In genomic region chr14:59649337-59649736, GRCm38 (mm10) we compare ENCODE assay signal across 17 mouse cellular contexts. TPM values are rescaled to one million over a fixed set of nuclear protein-coding genes. Genes with fewer than 3 reads are reported as not detected.
DNase-seq lines count a peak whose midpoint lies in the region; ATAC-seq lines count a peak whose summit lies in the region.
"Had no signal": no experiment of that assay in that cellular context is flagged by ENCODE, and none has a peak within 500 bp of the region (broad histone marks: within the 10 kb centered on the region; RNA-seq: fewer than 3 reads in every experiment).

No protein-coding gene starts in this region.

- no peaks in the 10 kb centered on the region for H3K4me1 ChIP-seq in hindbrain, embryonic 15.5 days (replicated peaks)
- no peaks in the 10 kb centered on the region; the same call in 1 of the 2 replicates for H3K4me1 ChIP-seq in hindbrain, embryonic 11.5 days (replicated peaks; ENCODE audit: control insufficient read depth, insufficient read depth, low read length)
- no peaks in the 10 kb centered on the region for H3K4me1 ChIP-seq in midbrain, embryonic 16.5 days (ENCODE audit: control insufficient read depth, insufficient read depth, low read length)
- no peaks in the 10 kb centered on the region for H3K4me1 ChIP-seq in midbrain, embryonic 15.5 days

- H3K4me3 ChIP-seq in hindbrain, embryonic 15.5 days = no peak overlapping the region
- H3K4me3 ChIP-seq in hindbrain, embryonic 11.5 days (ENCODE audit: low read depth, low read length) = no peak overlapping the region
- no peak overlapping the region for H3K4me3 ChIP-seq in midbrain, embryonic 16.5 days (ENCODE audit: low read depth, low read length)
- H3K4me3 ChIP-seq in midbrain, embryonic 15.5 days = no peak overlapping the region
- H3K4me3 ChIP-seq: limb, embryonic 15.5 days had no signal

- no peaks in the 10 kb centered on the region for H3K36me3 ChIP-seq in hindbrain, embryonic 15.5 days
- H3K36me3 ChIP-seq in hindbrain, embryonic 11.5 days (ENCODE audit: control insufficient read depth, insufficient read depth, low read length) = no peaks in the 10 kb centered on the region
- 0 out of 2 replicates have a peak, but pooled peaks cover 3% of the 10 kb centered on the region for H3K36me3 ChIP-seq in midbrain, embryonic 16.5 days (ENCODE audit: control insufficient read depth, insufficient read depth, low read length)
- no peaks in the 10 kb centered on the region for H3K36me3 ChIP-seq in midbrain, embryonic 15.5 days (replicated peaks)
- H3K36me3 ChIP-seq: limb, embryonic 15.5 days had no signal

- DNase-seq in cerebellum, postnatal 10 days = peak; percentile 36 to 58
- DNase-seq in cerebellum, adult 18-20 months = no peak
- DNase-seq in hindbrain, embryonic 11.5 days (ENCODE audit: low spot score) = no peak
- no peak for DNase-seq in frontal cortex, postnatal 14 days (ENCODE audit: low spot score in 2 of 2)
- DNase-seq: cerebellum, adult 8-10 months; gastrocnemius, postnatal 36 days; kidney, adult 9 months; kidney, postnatal 36 days; lung, postnatal 4 days; thymus, adult 18-20 months; thymus, postnatal 36 days had no signal

- no peak overlapping the region for H3K27ac ChIP-seq in hindbrain, embryonic 15.5 days (replicated peaks)
- H3K27ac ChIP-seq in hindbrain, embryonic 11.5 days (ENCODE audit: low read depth, low read length) = no peak overlapping the region
- H3K27ac ChIP-seq in midbrain, embryonic 16.5 days (ENCODE audit: low read length) = no peak overlapping the region
- no peak overlapping the region for H3K27ac ChIP-seq in midbrain, embryonic 15.5 days
- H3K27ac ChIP-seq: limb, embryonic 15.5 days; liver, embryonic 14.5 days had no signal

- 64% methylated on average over 6 of the region's 6 CpGs for whole genome bisulfite sequencing in hindbrain, embryonic 15.5 days
- 71% methylated on average over 6 of the region's 6 CpGs for WGBS in hindbrain, embryonic 11.5 days
- 85% methylated on average over 6 of the region's 6 CpGs for WGBS in midbrain, embryonic 16.5 days
- 70% methylated on average over 6 of the region's 6 CpGs for WGBS in midbrain, embryonic 15.5 days

- H3K27me3 ChIP-seq in hindbrain, embryonic 15.5 days = no peaks in the 10 kb centered on the region
- H3K27me3 ChIP-seq in hindbrain, embryonic 11.5 days (ENCODE audit: control insufficient read depth, insufficient read depth, low read length) = no peaks in the 10 kb centered on the region
- H3K27me3 ChIP-seq in midbrain, embryonic 16.5 days (ENCODE audit: control insufficient read depth, insufficient read depth, low read depth, low read length) = no peaks in the 10 kb centered on the region
- no peaks in the 10 kb centered on the region for H3K27me3 ChIP-seq in midbrain, embryonic 15.5 days (replicated peaks)
- H3K27me3 ChIP-seq: limb, embryonic 15.5 days had no signal

- no peak overlapping the region for H3K9ac ChIP-seq in hindbrain, embryonic 15.5 days
- H3K9ac ChIP-seq in hindbrain, embryonic 11.5 days (ENCODE audit: low read depth, low read length) = no peak overlapping the region
- H3K9ac ChIP-seq in midbrain, embryonic 16.5 days (ENCODE audit: low read depth, low read length) = no peak overlapping the region
- H3K9ac ChIP-seq in midbrain, embryonic 15.5 days = no peak overlapping the region
- H3K9ac ChIP-seq: limb, embryonic 15.5 days; liver, embryonic 14.5 days had no signal

- H3K9me3 ChIP-seq in hindbrain, embryonic 15.5 days = no peaks in the 10 kb centered on the region
- H3K9me3 ChIP-seq in hindbrain, embryonic 11.5 days (ENCODE audit: control insufficient read depth, low read length) = no peaks in the 10 kb centered on the region
- H3K9me3 ChIP-seq in midbrain, embryonic 16.5 days (replicated peaks; ENCODE audit: control insufficient read depth, low read length, poor library complexity, severe bottlenecking) = no peaks in the 10 kb centered on the region
- no peaks in the 10 kb centered on the region for H3K9me3 ChIP-seq in midbrain, embryonic 15.5 days
- H3K9me3 ChIP-seq: limb, embryonic 15.5 days had no signal

- no peak overlapping the region for H3K4me2 ChIP-seq in hindbrain, embryonic 15.5 days
- no peak overlapping the region for H3K4me2 ChIP-seq in hindbrain, embryonic 11.5 days (replicated peaks; ENCODE audit: low read depth, low read length)
- no peak overlapping the region for H3K4me2 ChIP-seq in midbrain, embryonic 16.5 days (ENCODE audit: low read length)
- H3K4me2 ChIP-seq in midbrain, embryonic 15.5 days = no peak overlapping the region
- H3K4me2 ChIP-seq: limb, embryonic 15.5 days had no signal

- ATAC-seq in hindbrain, embryonic 15.5 days (ENCODE audit: low FRiP score, low read depth) = 0 out of 2 replicates have a peak, but pooled peaks have one; percentile 30
- ATAC-seq in hindbrain, embryonic 11.5 days (ENCODE audit: low FRiP score) = no peak
- ATAC-seq in midbrain, embryonic 16.5 days = 0 out of 2 replicates have a peak, but pooled peaks have one; percentile 14
- no peak for ATAC-seq in midbrain, embryonic 15.5 days (replicated peaks)
- ATAC-seq: intestine, embryonic 16.5 days had no signal

RNA-seq across cellular contexts. Expression of gene Shisa2, which starts 24.2 kb away (rescaled TPM):
- 5.4 and 5.6 TPM in 2 replicates for polyA plus RNA-seq in hindbrain, embryonic 15.5 days (2015; fragmentation: Nextera tagmentation; extraction: Ambion mirVana)
- 14.0 and 15.7 TPM in 2 replicates for polyA plus RNA-seq in hindbrain, embryonic 11.5 days (2014; fragmentation: Nextera tagmentation; extraction: Ambion mirVana)
- 4.7 and 5.9 TPM in 2 replicates for polyA plus RNA-seq in midbrain, embryonic 16.5 days (2015; fragmentation: Nextera tagmentation; extraction: Ambion mirVana)
- polyA plus RNA-seq in midbrain, embryonic 15.5 days (2015; fragmentation: Nextera tagmentation; extraction: Ambion mirVana) = 5.0 and 6.2 TPM in 2 replicates

RNA-seq across cellular contexts. Expression of gene Cdadc1, which starts 51.6 kb away (rescaled TPM):
- polyA plus RNA-seq in hindbrain, embryonic 15.5 days (2015; fragmentation: Nextera tagmentation; extraction: Ambion mirVana) = 30.1 and 32.4 TPM in 2 replicates
- 31.0 and 33.3 TPM in 2 replicates for polyA plus RNA-seq in hindbrain, embryonic 11.5 days (2014; fragmentation: Nextera tagmentation; extraction: Ambion mirVana)
- polyA plus RNA-seq in midbrain, embryonic 16.5 days (2015; fragmentation: Nextera tagmentation; extraction: Ambion mirVana) = 31.8 and 33.6 TPM in 2 replicates
- 36.7 and 37.1 TPM in 2 replicates for polyA plus RNA-seq in midbrain, embryonic 15.5 days (2015; fragmentation: Nextera tagmentation; extraction: Ambion mirVana)

Comparison
In these comparisons a context has a peak if more than half of its experiments do, and no peak if none do; other contexts are left out.
1. DNase-seq: peak in cerebellum, postnatal 10 days (2 of 2); none in cerebellum, adult 18-20 months (0 of 2), hindbrain, embryonic 11.5 days (single experiment) and frontal cortex, postnatal 14 days (0 of 2).
2. ATAC-seq: peak in hindbrain, embryonic 15.5 days (single experiment) and midbrain, embryonic 16.5 days (single experiment); none in hindbrain, embryonic 11.5 days (single experiment) and midbrain, embryonic 15.5 days (single experiment).